Mouse (Mus musculus): ENCODE data around the gene Cpne2.
A peak's percentile ranks its signal among the peaks of the same experiment; 100 is the strongest.

The Cpne2 gene

GRCm38 (mm10) chr8:94575148-94575547, 42.4 kb downstream of the Cpne2 start:
- DNase-seq (ENCODE audit: low read depth, low spot score): no peak

DNA sequence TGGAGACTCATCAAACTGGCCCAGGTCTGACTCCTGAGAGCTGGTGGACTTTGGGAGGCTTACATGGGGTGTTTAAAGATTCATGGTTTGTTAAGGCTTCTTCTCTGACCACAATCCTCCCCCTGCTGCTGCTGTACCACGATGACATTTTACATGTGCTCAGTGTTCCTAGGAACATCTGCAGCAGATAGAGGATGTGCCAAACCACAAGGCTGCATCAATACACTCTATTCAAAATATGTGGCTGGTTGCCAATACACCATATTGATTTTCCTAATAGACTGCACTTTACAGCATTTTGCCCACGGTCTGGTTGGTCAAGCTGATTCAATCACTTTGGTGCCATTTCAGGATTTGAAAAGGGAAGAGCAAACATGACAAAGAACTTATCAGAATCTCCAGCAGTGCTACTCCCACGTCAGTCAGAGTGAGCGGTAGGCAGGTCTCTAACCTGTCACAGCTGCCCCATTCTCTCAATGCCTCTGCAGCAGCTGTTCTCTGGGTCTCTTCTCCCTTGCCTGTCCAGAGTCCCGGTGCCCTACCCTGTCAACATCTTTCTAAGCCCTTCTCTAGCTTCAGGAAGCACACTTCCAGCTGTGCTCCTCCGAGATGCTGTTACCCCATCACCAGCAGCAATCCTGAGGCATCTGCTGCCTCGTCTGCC, 49.2 kb downstream of the Cpne2 start:
- no peak for DNase-seq (ENCODE audit: low read depth, low spot score)

GRCm38 (mm10) chr8:94582569-94582968, 49.8 kb downstream of the Cpne2 start:
- DNase-seq (ENCODE audit: low read depth, low spot score): no peak

GRCm38 (mm10) chr8:94584238-94584817, 51.5 kb downstream of the Cpne2 start:
- peak; percentile 52 for DNase-seq (ENCODE audit: low read depth, low spot score)

DNA sequence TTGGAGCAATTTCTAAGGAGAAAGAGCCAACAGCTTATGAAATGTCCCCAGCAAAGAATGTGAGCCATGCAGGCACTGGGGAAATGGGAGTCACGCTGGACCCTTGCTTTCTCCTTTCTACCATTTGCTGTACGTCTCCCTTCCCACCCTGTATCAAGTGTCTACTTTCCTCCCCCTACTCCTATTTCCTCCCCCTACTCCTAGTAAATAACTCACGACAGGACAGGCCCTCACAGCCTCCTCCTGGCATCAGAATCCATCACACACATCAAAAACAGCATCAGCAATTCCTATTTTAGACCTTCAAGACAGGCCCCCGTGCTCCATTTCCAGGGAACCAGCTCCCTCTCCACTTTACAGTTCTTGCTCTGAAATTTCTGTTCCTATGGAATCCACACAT, 58.9 kb downstream of the Cpne2 start:
- DNase-seq (ENCODE audit: low read depth, low spot score): no peak

GRCm38 (mm10) chr8:94594211-94594610, 61.4 kb downstream of the Cpne2 start:
- no peak for DNase-seq (ENCODE audit: low read depth, low spot score)

- no peak for DNase-seq (ENCODE audit: low read depth, low spot score)
Measured at GRCm38 (mm10) chr8:94600478-94600877, 67.7 kb downstream of the Cpne2 start.

DNA sequence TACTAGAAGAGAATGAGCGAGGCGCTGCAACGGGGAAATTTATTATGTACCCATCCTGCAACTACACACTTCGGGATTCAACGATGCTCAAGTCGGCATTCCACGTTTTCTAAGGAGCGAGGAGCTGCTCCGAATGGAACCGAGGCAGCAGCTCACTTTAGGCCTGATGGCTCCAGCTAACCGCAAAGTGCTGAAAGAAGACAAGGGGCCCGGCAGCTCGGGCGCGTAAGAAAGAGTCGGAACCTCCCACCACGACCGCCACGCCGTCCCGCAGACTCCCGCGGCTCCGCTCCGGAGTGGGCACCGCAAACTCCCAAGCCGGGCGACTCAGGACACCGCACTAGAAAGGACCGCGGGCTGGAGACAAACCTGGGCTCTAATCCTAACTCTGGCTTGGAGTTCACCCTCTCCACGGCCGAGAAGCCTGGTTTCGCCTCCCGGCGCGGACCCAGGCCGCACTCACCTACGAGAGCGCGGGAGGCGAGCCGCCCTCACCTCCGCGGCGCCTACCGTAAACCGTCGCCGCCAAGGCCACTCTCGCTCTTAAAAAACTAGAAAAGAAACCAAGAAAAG, 68.3 kb downstream of the Cpne2 start:
- no peak for DNase-seq (ENCODE audit: low read depth, low spot score)

DNA sequence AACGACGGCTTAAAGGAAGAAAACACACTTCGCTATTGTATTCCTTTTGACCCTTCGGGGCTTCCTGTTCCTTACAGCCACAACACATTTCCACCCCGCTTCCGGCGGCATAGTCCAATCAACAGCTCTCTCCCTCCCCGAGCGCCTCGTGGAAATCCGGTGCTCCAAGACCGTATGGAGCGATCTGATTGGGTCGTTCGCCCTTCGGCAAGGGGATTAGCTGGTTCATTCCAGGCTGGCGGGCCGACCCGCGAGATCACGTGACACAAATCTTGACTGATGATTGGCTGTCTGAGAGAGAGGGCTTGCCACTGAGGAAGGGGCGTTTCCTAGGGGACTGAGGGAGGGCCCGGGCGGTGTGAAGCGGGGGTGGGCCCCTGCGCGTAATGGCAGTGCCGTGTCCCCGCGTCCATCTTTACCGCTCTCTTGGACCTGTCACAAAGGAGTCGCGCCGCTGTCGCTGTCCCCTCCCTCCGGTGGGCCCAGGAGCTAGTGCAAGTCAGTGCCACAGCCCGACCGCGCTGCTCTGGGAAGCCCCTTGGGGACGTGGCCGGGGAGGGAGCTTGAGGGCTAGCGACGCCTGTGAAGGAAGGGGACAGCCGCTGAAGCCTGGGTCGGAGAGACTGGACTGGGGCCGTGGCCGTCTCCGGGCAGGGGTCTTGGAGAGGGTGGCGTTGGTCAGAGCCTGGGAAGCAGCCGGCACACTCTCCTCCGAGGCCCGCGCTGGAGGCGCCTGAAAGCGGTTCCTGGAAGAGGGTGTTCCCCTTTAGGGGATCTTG, 69.0 kb downstream of the Cpne2 start, which contains the start of the genes Rspry1 and Fam192a:
TSS of gene Rspry1 (plus strand) at position 331 of the 779 bp plus-strand sequence.
TSS of gene Fam192a (minus strand) at position 391 of the 779 bp plus-strand sequence.
- DNase-seq (ENCODE audit: low read depth, low spot score): peak; percentile 100

DNA sequence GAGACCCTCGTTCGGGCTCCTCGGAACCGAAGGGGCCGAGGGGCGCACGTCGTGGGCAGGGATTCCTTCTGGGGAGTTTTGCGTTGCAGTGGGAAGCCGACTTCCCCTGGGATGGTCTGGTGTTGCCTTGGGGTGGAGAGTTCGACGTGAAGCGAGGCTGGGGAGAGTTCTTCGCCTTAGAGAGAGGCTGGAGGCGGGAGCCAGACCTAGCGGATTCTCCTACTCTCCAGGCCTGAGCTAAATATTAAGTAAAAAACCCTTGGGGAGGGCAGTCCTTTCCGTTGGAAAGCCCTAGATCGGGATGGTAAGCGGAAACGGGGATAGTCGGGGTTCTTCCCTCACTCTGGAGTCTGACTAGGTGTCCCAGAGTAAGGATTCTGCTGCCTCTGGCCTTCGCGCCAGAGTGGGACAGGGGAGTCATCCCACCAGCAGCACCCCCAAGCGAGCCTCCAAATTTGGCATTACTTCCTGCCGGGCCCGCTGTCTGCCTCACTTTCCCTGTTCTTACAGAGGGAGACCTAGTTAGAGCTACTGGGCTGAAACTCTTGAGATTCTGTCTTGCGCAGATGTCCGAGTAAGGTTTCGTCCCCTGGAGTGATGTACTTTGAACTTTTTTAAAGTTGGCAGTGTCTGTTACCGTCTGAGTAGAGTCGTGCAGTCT, 69.8 kb downstream of the Cpne2 start:
- DNase-seq (ENCODE audit: low read depth, low spot score): no peak

DNA sequence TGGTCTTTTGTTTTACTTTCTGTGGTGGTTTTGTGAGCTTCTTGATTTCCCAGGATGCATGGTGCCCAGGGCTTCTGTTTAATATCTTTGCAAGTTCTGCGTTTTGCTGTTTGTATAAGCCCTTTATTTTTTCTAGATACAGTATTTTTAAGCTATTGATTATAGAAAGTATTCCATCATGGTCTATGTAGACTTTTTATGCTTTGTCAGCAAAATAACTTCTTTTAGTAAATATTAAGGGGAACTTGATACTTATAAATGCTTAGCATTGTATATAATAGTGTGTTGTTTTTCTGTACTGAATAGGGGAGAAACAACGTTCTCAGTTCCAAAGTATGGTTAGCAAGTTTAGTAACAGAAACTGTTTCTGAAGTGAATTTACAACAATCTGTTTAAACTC, 71.2 kb downstream of the Cpne2 start:
- no peak for DNase-seq (ENCODE audit: low read depth, low spot score)

GRCm38 (mm10) chr8:94607064-94607463, 74.3 kb downstream of the Cpne2 start:
- DNase-seq (ENCODE audit: low read depth, low spot score): no peak
